Mouse (Mus musculus) MEL (cell line): Measurements from ENCODE around the gene Raver1. TPM values are rescaled to one million over a fixed set of nuclear protein-coding genes. Genes with fewer than 3 reads are reported as not detected.

ENCODE experiments used
- DNase-seq: peaks from one replicate; pipeline ENCODE4 v3.0.0; 2011; ENCODE audit warnings: low read depth, low spot score
- H3K27ac ChIP-seq: 2 replicates; pipeline ENCODE4 v1.5.1; 2012; ENCODE audit warnings: low read depth, mild to moderate bottlenecking, control low read depth, low read length, moderate library complexity; ENCODE audit not compliant: control insufficient read depth
- H3K27me3 ChIP-seq, 2 experiments: fragments of 150-350 bp in 1 of 2; sonication (generic) in 1 of 2; 2 replicates each; pipeline ENCODE4 v1.6.1; 2012; ENCODE audit warnings: low read length in 2 of 2, mild to moderate bottlenecking in 2 of 2, improper control_type of control experiment in 1 of 2, moderate library complexity in 1 of 2; ENCODE audit not compliant: insufficient read depth in 2 of 2, control insufficient read depth in 1 of 2
- H3K36me3 ChIP-seq, 2 experiments: 2 replicates each; pipeline ENCODE4 v1.6.1; 2012 to 2014; ENCODE audit warnings: low read length in 2 of 2, improper control_type of control experiment in 1 of 2, inconsistent platforms in 1 of 2, mild to moderate bottlenecking in 1 of 2; ENCODE audit not compliant: insufficient read depth in 2 of 2, control insufficient read depth in 1 of 2
- H3K4me1 ChIP-seq, 2 experiments: fragments of 150-350 bp in 1 of 2; sonication (generic) in 1 of 2; 2 replicates each; pipeline ENCODE4 v1.6.1; 2012; ENCODE audit warnings: low read length in 2 of 2, improper control_type of control experiment in 1 of 2, mild to moderate bottlenecking in 1 of 2; ENCODE audit not compliant: insufficient read depth in 2 of 2, control insufficient read depth in 1 of 2
- H3K4me3 ChIP-seq, 2 experiments: fragments of 150-350 bp in 1 of 2; sonication (generic) in 1 of 2; 2 replicates each; pipeline ENCODE4 v1.5.1; 2012; ENCODE audit warnings: low read depth in 2 of 2, low read length in 2 of 2, mild to moderate bottlenecking in 2 of 2, moderate library complexity in 2 of 2, control low read depth in 1 of 2, improper control_type of control experiment in 1 of 2; ENCODE audit not compliant: control insufficient read depth in 1 of 2, insufficient read depth in 1 of 2
- H3K79me2 ChIP-seq: 2 replicates; pipeline ENCODE4 v1.6.1; 2012; ENCODE audit warnings: mild to moderate bottlenecking, low read length, moderate library complexity; ENCODE audit not compliant: control insufficient read depth, poor library complexity, insufficient read depth
- H3K9ac ChIP-seq: 2 replicates; pipeline ENCODE4 v1.6.1; 2012; ENCODE audit warnings: low read depth, mild to moderate bottlenecking, control low read depth, low read length, moderate library complexity; ENCODE audit not compliant: control insufficient read depth, poor library complexity, severe bottlenecking
- H3K9me3 ChIP-seq: fragments of 150-350 bp; sonication (generic); replicated peaks from 2 replicates; pipeline ENCODE4 v1.6.1; 2012; ENCODE audit warnings: mild to moderate bottlenecking, low read length, improper control_type of control experiment, moderate library complexity; ENCODE audit not compliant: insufficient read depth
- MEF2A ChIP-seq: IDR thresholded peaks from 2 replicates; pipeline ENCODE4 v1.6.1; 2014; ENCODE audit warnings: low read depth, mild to moderate bottlenecking, inconsistent platforms, low read length, improper control_type of control experiment; ENCODE audit not compliant: poor library complexity, insufficient replicate concordance, severe bottlenecking; ENCODE audit errors: extremely low read depth
- polyA plus RNA-seq, 2 experiments: library from polyadenylated mRNA; stranded (reverse) in 1 of 2; unstranded in 1 of 2; fragments of >175 nt in 1 of 2; fragments of >200 nt in 1 of 2; gene quantifications; 2 replicates each; pipeline versions ENCODE4 v1.2.1 to v1.2.4; 2012; ENCODE audit warnings: low replicate concordance in 2 of 2, low read depth in 1 of 2; ENCODE audit not compliant: insufficient read length in 2 of 2, insufficient read depth in 1 of 2, missing spikeins in 1 of 2
- total RNA-seq: library from RNA; depleted of rRNA; stranded (reverse); fragments of 300-350 nt; gene quantifications from 2 replicates; pipeline ENCODE4 v1.2.3, GENCODE M21; 2012; rRNA removed

Gene Raver1
- total and polyA plus RNA-seq, 3 experiments: 50.0 to 291 TPM; not detected in 1

DNA sequence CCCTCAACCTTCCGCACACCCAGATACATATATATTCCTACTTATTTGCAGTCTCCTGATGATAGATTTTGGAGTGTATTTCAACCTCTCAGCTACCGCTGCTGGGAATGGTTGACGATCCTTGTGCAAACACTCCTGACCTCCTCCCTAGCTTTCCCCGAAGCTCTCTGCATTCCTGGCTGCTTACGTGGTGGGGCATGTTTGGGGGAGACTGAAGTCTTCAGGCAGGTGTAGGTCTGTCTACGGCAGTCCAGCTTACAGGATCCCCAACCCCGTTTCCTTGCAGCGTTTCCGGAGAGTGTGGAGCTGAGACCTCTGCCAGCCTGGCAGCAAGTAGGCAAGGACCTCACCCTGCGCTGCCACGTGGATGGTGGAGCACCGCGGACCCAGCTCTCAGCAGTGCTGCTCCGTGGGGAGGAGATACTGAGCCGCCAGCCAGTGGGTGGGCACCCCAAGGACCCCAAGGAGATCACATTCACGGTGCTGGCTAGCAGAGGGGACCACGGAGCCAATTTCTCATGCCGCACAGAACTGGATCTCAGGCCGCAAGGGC is 66.5 kb downstream of the Raver1 start:
- H3K4me3 ChIP-seq: no peak overlapping the region
- H3K9me3 ChIP-seq: no peaks in the 10 kb centered on the region
- peaks cover 0 to 17% of the 10 kb centered on the region in 2 experiments; a peak in 2 of 4 replicates for H3K36me3 ChIP-seq
- DNase-seq: no peak
- no peak for TF ChIP-seq MEF2A
- H3K27me3 ChIP-seq: no peaks in the 10 kb centered on the region
- H3K9ac ChIP-seq: no peak overlapping the region
- peaks cover 13 to 19% of the 10 kb centered on the region in 2 experiments for H3K4me1 ChIP-seq
- H3K79me2 ChIP-seq: peaks cover 12% of the 10 kb centered on the region
- H3K27ac ChIP-seq: no peak overlapping the region

Other genes with a start within 250 kb of the Raver1 start
- 53.9 and 63.7 TPM in 2 replicates for gene A230050P20Rik, start 223.4 kb downstream of the Raver1 start, total RNA-seq
- gene A230050P20Rik, start 223.4 kb downstream of the Raver1 start, polyA plus RNA-seq: 100 to 1,000 TPM; 190 to 199 TPM
- gene Angptl6, start 212.3 kb downstream of the Raver1 start, total RNA-seq: 10.9 and 18.1 TPM in 2 replicates
- gene Angptl6, start 212.3 kb downstream of the Raver1 start, polyA plus RNA-seq: 10 to 100 TPM in 1 of 2 experiments, not detected in 1; 22.6 TPM
- 612 and 763 TPM in 2 replicates for gene Ppan, start 203.8 kb downstream of the Raver1 start, total RNA-seq
- 100 to 1,000 TPM; 251 to 953 TPM for gene Ppan, start 203.8 kb downstream of the Raver1 start, polyA plus RNA-seq
- gene Eif3g, start 193.4 kb downstream of the Raver1 start, total RNA-seq: 1,228 and 1,516 TPM in 2 replicates
- 1,000 to 10,000 TPM in 1 of 2 experiments, not detected in 1; 1,873 TPM for gene Eif3g, start 193.4 kb downstream of the Raver1 start, polyA plus RNA-seq
- gene Dnmt1, start 132.1 kb downstream of the Raver1 start, total RNA-seq: 412 and 448 TPM in 2 replicates
- 1,000 to 10,000 TPM in 1 of 2 experiments, 100 to 1,000 TPM in 1; 681 to 1,953 TPM for gene Dnmt1, start 132.1 kb downstream of the Raver1 start, polyA plus RNA-seq
- gene S1pr2, start 115.2 kb downstream of the Raver1 start, total RNA-seq: 6.4 and 6.6 TPM in 2 replicates
- gene S1pr2, start 115.2 kb downstream of the Raver1 start, polyA plus RNA-seq: 10 to 100 TPM in 1 of 2 experiments, not detected in 1; 27.4 TPM
- 280 and 282 TPM in 2 replicates for gene Mrpl4, start 89.3 kb downstream of the Raver1 start, total RNA-seq
- 100 to 1,000 TPM in 1 of 2 experiments, not detected in 1; 474 TPM for gene Mrpl4, start 89.3 kb downstream of the Raver1 start, polyA plus RNA-seq
- gene Icam1, start 76.0 kb downstream of the Raver1 start, total RNA-seq: 24.4 and 26.0 TPM in 2 replicates
- gene Icam1, start 76.0 kb downstream of the Raver1 start, polyA plus RNA-seq: 10 to 100 TPM in 1 of 2 experiments, not detected in 1; 31.0 TPM
- 259 and 260 TPM in 2 replicates for gene Icam4, start 62.6 kb downstream of the Raver1 start, total RNA-seq
- 100 to 1,000 TPM; 193 to 268 TPM for gene Icam4, start 62.6 kb downstream of the Raver1 start, polyA plus RNA-seq
- gene Icam5, start 59.9 kb downstream of the Raver1 start, total RNA-seq: 4.8 TPM in 2 replicates
- 1 to 10 TPM in 1 of 2 experiments, not detected in 1; 9.5 TPM for gene Icam5, start 59.9 kb downstream of the Raver1 start, polyA plus RNA-seq
- gene Zglp1, start 24.9 kb downstream of the Raver1 start, total RNA-seq: 1.1 and 1.5 TPM in 2 replicates
- 1 to 10 TPM in 1 of 2 experiments, not detected in 1; 8.0 TPM for gene Zglp1, start 24.9 kb downstream of the Raver1 start, polyA plus RNA-seq
- gene Gm49373, start 18.9 kb downstream of the Raver1 start, total RNA-seq: 4.6 and 6.4 TPM in 2 replicates
- gene Gm49373, start 18.9 kb downstream of the Raver1 start, polyA plus RNA-seq: 1 to 10 TPM in 1 of 2 experiments, not detected in 1; 8.3 TPM
- gene Fdx1l, start 18.4 kb downstream of the Raver1 start, total RNA-seq: 198 and 247 TPM in 2 replicates
- 100 to 1,000 TPM; 305 to 361 TPM for gene Fdx1l, start 18.4 kb downstream of the Raver1 start, polyA plus RNA-seq
- 42.1 and 47.8 TPM in 2 replicates for gene Gm38431, start within 50 bp of the Raver1 start, total RNA-seq
- 100 to 1,000 TPM in 1 of 2 experiments, 10 to 100 TPM in 1; 38.9 to 191 TPM for gene Gm38431, start within 50 bp of the Raver1 start, polyA plus RNA-seq
- gene Tyk2, start 39.2 kb upstream of the Raver1 start, total RNA-seq: 43.8 and 45.6 TPM in 2 replicates
- 10 to 100 TPM in 1 of 2 experiments, not detected in 1; 63.3 TPM for gene Tyk2, start 39.2 kb upstream of the Raver1 start, polyA plus RNA-seq
- gene Cdc37, start 58.0 kb upstream of the Raver1 start, total RNA-seq: 751 and 779 TPM in 2 replicates
- gene Cdc37, start 58.0 kb upstream of the Raver1 start, polyA plus RNA-seq: 1,000 to 10,000 TPM in 1 of 2 experiments, 100 to 1,000 TPM in 1; 914 to 1,631 TPM
- 13.8 and 16.6 TPM in 2 replicates for gene Pde4a, start 73.7 kb upstream of the Raver1 start, total RNA-seq
- gene Pde4a, start 73.7 kb upstream of the Raver1 start, polyA plus RNA-seq: 10 to 100 TPM; 45.6 to 53.9 TPM
- 168 and 174 TPM in 2 replicates for gene Keap1, start 147.4 kb upstream of the Raver1 start, total RNA-seq
- gene Keap1, start 147.4 kb upstream of the Raver1 start, polyA plus RNA-seq: 100 to 1,000 TPM in 1 of 2 experiments, 10 to 100 TPM in 1; 67.5 to 171 TPM
- gene S1pr5, start 156.4 kb upstream of the Raver1 start, total RNA-seq: 0.04 TPM in 1 of 2 replicates, not detected in the other
- under 1 TPM in 1 of 2 experiments, not detected in 1; 0.08 TPM for gene S1pr5, start 156.4 kb upstream of the Raver1 start, polyA plus RNA-seq
- 76.4 and 83.9 TPM in 2 replicates for gene Atg4d, start 173.3 kb upstream of the Raver1 start, total RNA-seq
- gene Atg4d, start 173.3 kb upstream of the Raver1 start, polyA plus RNA-seq: 10 to 100 TPM in 1 of 2 experiments, not detected in 1; 99.7 TPM
- 175 and 199 TPM in 2 replicates for gene Kri1, start 196.0 kb upstream of the Raver1 start, total RNA-seq
- 100 to 1,000 TPM in 1 of 2 experiments, 10 to 100 TPM in 1; 76.1 to 233 TPM for gene Kri1, start 196.0 kb upstream of the Raver1 start, polyA plus RNA-seq
- 40.1 and 55.2 TPM in 2 replicates for gene Cdkn2d, start 199.4 kb upstream of the Raver1 start, total RNA-seq
- gene Cdkn2d, start 199.4 kb upstream of the Raver1 start, polyA plus RNA-seq: 10 to 100 TPM in 1 of 2 experiments, not detected in 1; 67.9 TPM
- 0.52 and 0.73 TPM in 2 replicates for gene Ap1m2, start 220.3 kb upstream of the Raver1 start, total RNA-seq
- gene Ap1m2, start 220.3 kb upstream of the Raver1 start, polyA plus RNA-seq: 1 to 10 TPM in 1 of 2 experiments, not detected in 1; 1.0 TPM
- gene Slc44a2, start 228.7 kb upstream of the Raver1 start, total RNA-seq: 27.3 and 30.7 TPM in 2 replicates
- 100 to 1,000 TPM in 1 of 2 experiments, not detected in 1; 121 TPM for gene Slc44a2, start 228.7 kb upstream of the Raver1 start, polyA plus RNA-seq